Mouse (Mus musculus) C2C12 (cell line): ENCODE results near the gene Gfy.

Experiments
- CEBPB ChIP-seq: IDR thresholded peaks from one replicate; pipeline ENCODE4 v1.6.1; 2011; ENCODE audit warnings: low read depth, mild to moderate bottlenecking, control low read depth, moderate library complexity
- CTCF ChIP-seq: IDR thresholded peaks from one replicate; pipeline ENCODE4 v1.5.1; 2011; ENCODE audit not compliant: control insufficient read depth, insufficient read depth, insufficient read length
- FOSL1 ChIP-seq: IDR thresholded peaks from one replicate; pipeline ENCODE4 v1.8.0; 2011; ENCODE audit warnings: mild to moderate bottlenecking, low read length; ENCODE audit not compliant: poor library complexity, insufficient read depth, severe bottlenecking
- MAX ChIP-seq: IDR thresholded peaks from one replicate; pipeline ENCODE4 v1.6.1; 2011; ENCODE audit warnings: mild to moderate bottlenecking, control low read depth
- MYOG ChIP-seq: IDR thresholded peaks from one replicate; pipeline ENCODE4 v1.6.1; 2011; ENCODE audit not compliant: control insufficient read depth, insufficient read length; ENCODE audit errors: extremely low read depth

DNA sequence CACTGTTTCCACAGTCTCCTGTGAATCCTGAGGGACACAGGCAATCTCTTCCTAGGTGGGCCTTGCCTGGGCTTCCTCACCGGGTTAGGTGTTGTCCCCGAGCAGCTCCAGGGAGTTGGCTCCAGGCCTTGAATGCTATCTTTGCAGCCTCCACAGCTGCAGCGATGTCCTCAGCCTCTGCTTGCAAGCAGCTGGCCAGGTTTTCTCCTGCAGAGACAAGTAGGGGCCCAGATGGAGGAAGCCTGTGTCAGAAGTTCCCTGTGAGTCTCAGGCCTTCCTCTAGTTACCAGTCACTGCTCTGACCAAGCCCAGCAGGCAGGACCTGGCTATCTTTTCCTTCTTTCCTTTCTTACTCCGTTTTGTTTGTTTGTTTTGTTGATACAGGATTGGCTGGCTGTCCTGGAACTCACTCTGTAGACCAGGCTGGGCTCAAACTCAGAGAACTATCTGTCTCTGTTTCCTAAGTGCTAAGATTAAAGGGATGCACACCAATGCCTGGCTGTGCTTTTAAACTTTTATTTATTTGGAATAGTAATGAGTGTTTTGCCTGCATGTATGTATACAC lies 30.8 kb downstream of the Gfy start:
- TF ChIP-seq CTCF (no peak), FOSL1 (no peak), MAX (no peak), MYOG (no peak), CEBPB (no peak)
